13 mouse cellular contexts compared by ENCODE assay signal in genomic region chr7:114740360-114741165, GRCm38 (mm10). TPM values are rescaled to one million over a fixed set of nuclear protein-coding genes. Genes with fewer than 3 reads are reported as not detected.
DNase-seq lines count a peak whose midpoint lies in the region; ATAC-seq and TF ChIP-seq lines count a peak whose summit lies in the region.
"Had no signal": no experiment of that assay in that cellular context is flagged by ENCODE, and none has a peak within 500 bp of the region (broad histone marks: within the 10 kb centered on the region; RNA-seq: fewer than 3 reads in every experiment).

No protein-coding gene starts in this region.

- H3K9ac ChIP-seq in heart, postnatal 0 days (replicated peaks; ENCODE audit: low read depth, low read length): no peak overlapping the region

- H3K27ac ChIP-seq in heart, postnatal 0 days (ENCODE audit: low read depth): no peak overlapping the region

- peak; percentile 31 for TF ChIP-seq CTCF in heart, postnatal 0 days (IDR thresholded peaks at IDR 0.05; ENCODE audit: low read depth)
- no peak for TF ChIP-seq CTCF in lung, adult 2 months (IDR thresholded peaks at IDR 0.05; ENCODE audit: insufficient read depth, low read length)

- H3K9me3 ChIP-seq in heart, postnatal 0 days (replicated peaks; ENCODE audit: control insufficient read depth, low read length): no peaks in the 10 kb centered on the region

- TF ChIP-seq POLR2A in lung, adult 2 months (IDR thresholded peaks at IDR 0.05; ENCODE audit: borderline replicate concordance, extremely low read depth, low read depth, low read length): no peak

- no peak for DNase-seq in heart, postnatal 0 days (ENCODE audit: low spot score)
- DNase-seq in heart, adult 9 months (ENCODE audit: low spot score in 2 of 2): no peak
- DNase-seq in lung, postnatal 10 days: peak; percentile 30
- DNase-seq in lung, adult 2 months: no peak
- DNase-seq in adrenal gland, postnatal 14 days: peak; percentile 34
- peak; percentile 68 for DNase-seq in thymus, postnatal 14 days
- DNase-seq: heart, adult 18-20 months; right cerebral cortex, adult 18-20 months had no signal

- H3K4me1 ChIP-seq in heart, postnatal 0 days (ENCODE audit: control insufficient read depth, insufficient read depth): peaks cover 9% of the 10 kb centered on the region
- no peaks in the 10 kb centered on the region for H3K4me1 ChIP-seq in lung, adult 2 months (ENCODE audit: control insufficient read depth, insufficient read depth, low read length)

- no peaks in the 10 kb centered on the region for H3K36me3 ChIP-seq in heart, postnatal 0 days (replicated peaks; ENCODE audit: control insufficient read depth, insufficient read depth, low read length)

- H3K27me3 ChIP-seq in heart, postnatal 0 days (ENCODE audit: control insufficient read depth, insufficient read depth, low read length): no peaks in the 10 kb centered on the region

- ATAC-seq in heart, postnatal 0 days (ENCODE audit: insufficient read depth, low read depth): no peak
- ATAC-seq in erythroid progenitor cell, adult 5-6 weeks (replicated peaks; ENCODE audit: low FRiP score, poor library complexity, severe bottlenecking): no peak
- ATAC-seq in erythroblast, adult 5-6 weeks (replicated peaks; ENCODE audit: low FRiP score, poor library complexity, severe bottlenecking): no peak
- ATAC-seq: inflammation-experienced regulatory T-cells, adult 6 months had no signal

- WGBS in heart, postnatal 0 days: 47% methylated on average over 6 of the region's 6 CpGs
- whole genome bisulfite sequencing in lung, adult 2 months: 45% methylated on average over 6 of the region's 6 CpGs

- TF ChIP-seq EP300 in heart, postnatal 0 days (IDR thresholded peaks at IDR 0.05; ENCODE audit: low read depth): no peak

- H3K4me2 ChIP-seq in heart, postnatal 0 days (ENCODE audit: low read depth, low read length): no peak overlapping the region

- no peak overlapping the region for H3K4me3 ChIP-seq in heart, postnatal 0 days (ENCODE audit: low read depth, low read length)
- no peak overlapping the region for H3K4me3 ChIP-seq in lung, adult 2 months (replicated peaks; ENCODE audit: extremely low read depth, low read depth, low read length)

RNA-seq across cellular contexts. Expression of gene Insc, which starts 2.9 kb away (rescaled TPM):
- 16.8 and 22.5 TPM in 2 replicates for total RNA-seq in heart, postnatal 0 days (2014; rRNA removed; ENCODE audit: low replicate concordance)
- 3.2 and 3.7 TPM in 2 replicates for polyA plus RNA-seq in heart, postnatal 0 days (2015; fragmentation: Nextera tagmentation; extraction: Ambion mirVana)
- 0.49 and 0.95 TPM in 2 replicates for polyA plus RNA-seq in lung, adult 2 months (2012; rRNA removed)
- 2.7 and 3.8 TPM in 2 replicates for total RNA-seq in adrenal gland, postnatal 14 days (2021)
- not detected in 2 replicates for total RNA-seq in erythroid progenitor cell, adult 5-6 weeks (2015; ENCODE audit: low replicate concordance)
- total RNA-seq in erythroid progenitor cell, adult 5-6 weeks (2017; ENCODE audit: low replicate concordance): not detected in 2 replicates
- not detected in 2 replicates for total RNA-seq in erythroblast, adult 5-6 weeks (2015; ENCODE audit: low replicate concordance)
- not detected in 2 replicates for total RNA-seq in erythroblast, adult 5-6 weeks (2017; ENCODE audit: low replicate concordance)
- polyA plus RNA-seq: inflammation-experienced regulatory T-cells, adult 6 months had no signal

RNA-seq across cellular contexts. Expression of gene Calcb, which starts 22.1 kb away (rescaled TPM):
- total RNA-seq in heart, postnatal 0 days (2014; rRNA removed; ENCODE audit: low replicate concordance): 0.58 and 1.3 TPM in 2 replicates
- 0.65 and 1.7 TPM in 2 replicates for polyA plus RNA-seq in heart, postnatal 0 days (2015; fragmentation: Nextera tagmentation; extraction: Ambion mirVana)
- polyA plus RNA-seq in lung, adult 2 months (2012; rRNA removed): 1.0 and 1.9 TPM in 2 replicates
- not detected in 2 replicates for total RNA-seq in adrenal gland, postnatal 14 days (2021)
- total RNA-seq in erythroid progenitor cell, adult 5-6 weeks (2015; ENCODE audit: low replicate concordance): not detected in 2 replicates
- not detected in 2 replicates for total RNA-seq in erythroid progenitor cell, adult 5-6 weeks (2017; ENCODE audit: low replicate concordance)
- total RNA-seq in erythroblast, adult 5-6 weeks (2015; ENCODE audit: low replicate concordance): not detected in 2 replicates
- not detected in 2 replicates for total RNA-seq in erythroblast, adult 5-6 weeks (2017; ENCODE audit: low replicate concordance)
- total RNA-seq: left cerebral cortex, postnatal 10 days had no signal
- polyA plus RNA-seq: inflammation-experienced regulatory T-cells, adult 6 months; testis, adult 2 months had no signal

Comparison
In these comparisons a context has a peak if more than half of its experiments do, and no peak if none do; other contexts are left out.
1. DNase-seq: peak in lung, postnatal 10 days (single experiment), adrenal gland, postnatal 14 days (single experiment) and thymus, postnatal 14 days (single experiment); none in heart, postnatal 0 days (single experiment), heart, adult 9 months (0 of 2) and lung, adult 2 months (single experiment).